8 mouse cellular contexts compared by ENCODE assay signal in the genomic region with DNA sequence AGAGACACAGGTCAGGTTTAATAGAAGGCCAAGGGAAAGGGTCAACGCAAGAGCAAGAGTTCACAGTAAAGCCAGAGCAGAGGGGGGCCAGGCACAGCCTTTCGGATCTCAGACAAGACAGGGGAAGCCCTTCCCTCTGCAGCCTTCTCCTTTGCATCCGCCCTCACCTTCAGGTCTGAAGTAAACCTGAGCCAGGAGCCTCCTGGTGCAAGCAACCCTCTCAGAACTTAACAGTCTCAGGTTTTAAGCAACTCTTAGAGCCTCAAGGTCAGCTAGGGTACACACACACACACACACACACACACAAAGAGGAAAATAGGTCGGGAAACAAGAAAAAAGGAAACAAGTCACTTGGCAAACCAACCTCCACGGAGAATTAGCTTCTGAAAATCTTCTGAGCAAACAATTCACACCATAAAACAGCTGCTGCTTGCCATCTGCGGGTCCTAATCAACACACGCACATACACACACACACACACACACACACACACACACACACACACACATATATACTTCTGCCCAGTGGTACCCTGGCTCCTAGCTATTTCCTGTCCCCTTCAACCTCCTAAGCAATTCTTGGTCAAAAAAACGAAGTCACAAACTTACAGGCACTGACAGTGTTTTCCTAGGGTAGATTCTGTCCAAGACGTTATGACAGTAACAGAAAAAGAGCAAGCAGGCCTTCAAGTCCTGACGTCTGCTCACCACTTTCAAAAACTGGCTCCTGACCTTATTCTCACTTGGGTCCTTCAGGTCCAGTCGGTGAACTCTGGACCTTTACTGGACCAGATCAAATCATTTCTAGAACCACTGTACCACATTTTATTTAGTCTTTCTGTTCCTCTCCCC.
DNase-seq lines count a peak whose midpoint lies in the region; ATAC-seq lines count a peak whose summit lies in the region.

No protein-coding gene starts in this region.

- intact Hi-C loops in left cerebral cortex, postnatal 10 days (cut with DNase I): no loop called here

- H3K27me3 ChIP-seq in heart, embryonic 12.5 days (replicated peaks): no peaks in the 10 kb centered on the region
- H3K27me3 ChIP-seq in kidney, embryonic 14.5 days (ENCODE audit: control insufficient read depth, insufficient read depth, low read length): no peaks in the 10 kb centered on the region
- H3K27me3 ChIP-seq in midbrain, embryonic 16.5 days (ENCODE audit: control insufficient read depth, insufficient read depth, low read depth, low read length): no peaks in the 10 kb centered on the region

- H3K27ac ChIP-seq in heart, embryonic 12.5 days (ENCODE audit: poor library complexity, severe bottlenecking): peak overlapping the region; percentile 88
- peak overlapping the region; percentile 91 for H3K27ac ChIP-seq in kidney, embryonic 14.5 days (ENCODE audit: low read depth, low read length)
- peak overlapping the region; percentile 21; the same call in 1 of the 2 replicates for H3K27ac ChIP-seq in midbrain, embryonic 16.5 days (ENCODE audit: low read length)

- H3K4me2 ChIP-seq in heart, embryonic 12.5 days: peak overlapping the region; percentile 70
- H3K4me2 ChIP-seq in kidney, embryonic 14.5 days (replicated peaks; ENCODE audit: low read depth, low read length): peak overlapping the region; percentile 58
- peak overlapping the region; percentile 54; the same call in 1 of the 2 replicates for H3K4me2 ChIP-seq in midbrain, embryonic 16.5 days (ENCODE audit: low read length)

- 29% methylated on average over 11 of the region's 11 CpGs for WGBS in heart, embryonic 12.5 days
- WGBS in kidney, embryonic 14.5 days: 10% methylated on average over 11 of the region's 11 CpGs
- 27% methylated on average over 11 of the region's 11 CpGs for WGBS in midbrain, embryonic 16.5 days

- peak; percentile 40 for DNase-seq in CD4-positive, CD25-positive, alpha-beta regulatory T cell, adult 2 months (ENCODE audit: low read depth, low spot score)
- peak; percentile 21 for DNase-seq in brain, adult 2 months (ENCODE audit: low read depth, low spot score)
- no peak for DNase-seq in left cerebral cortex, postnatal 10 days (ENCODE audit: extremely low spot score in 1 of 2, low spot score in 2 of 2)

- no peak overlapping the region for H3K4me3 ChIP-seq in heart, embryonic 12.5 days
- H3K4me3 ChIP-seq in kidney, embryonic 14.5 days (ENCODE audit: low read length): peak overlapping the region; percentile 29; the same call in 1 of the 2 replicates
- no peak overlapping the region for H3K4me3 ChIP-seq in midbrain, embryonic 16.5 days (ENCODE audit: low read depth, low read length)

- no peaks in the 10 kb centered on the region for H3K9me3 ChIP-seq in heart, embryonic 12.5 days (replicated peaks)
- no peaks in the 10 kb centered on the region for H3K9me3 ChIP-seq in kidney, embryonic 14.5 days (ENCODE audit: control insufficient read depth, low read length)
- no peaks in the 10 kb centered on the region for H3K9me3 ChIP-seq in midbrain, embryonic 16.5 days (replicated peaks; ENCODE audit: control insufficient read depth, low read length, poor library complexity, severe bottlenecking)

- ATAC-seq in heart, embryonic 12.5 days (ENCODE audit: insufficient number of reproducible peaks, low FRiP score): no peak
- ATAC-seq in kidney, embryonic 14.5 days (ENCODE audit: low FRiP score, low TSS enrichment): no peak
- ATAC-seq in midbrain, embryonic 16.5 days: no peak
- ATAC-seq in frontal cortex, adult (ENCODE audit: low TSS enrichment): no peak
- no peak for ATAC-seq in monocyte, adult 5-6 weeks (replicated peaks; ENCODE audit: insufficient number of reproducible peaks, low FRiP score, low TSS enrichment, poor library complexity, severe bottlenecking)

- H3K4me1 ChIP-seq in heart, embryonic 12.5 days (replicated peaks): peaks cover 36% of the 10 kb centered on the region
- peaks cover 33% of the 10 kb centered on the region for H3K4me1 ChIP-seq in kidney, embryonic 14.5 days (ENCODE audit: control insufficient read depth, insufficient read depth, low read length)
- peaks cover 21% of the 10 kb centered on the region for H3K4me1 ChIP-seq in midbrain, embryonic 16.5 days (ENCODE audit: control insufficient read depth, insufficient read depth, low read length)

- no peaks in the 10 kb centered on the region for H3K36me3 ChIP-seq in heart, embryonic 12.5 days
- no peaks in the 10 kb centered on the region for H3K36me3 ChIP-seq in kidney, embryonic 14.5 days (ENCODE audit: control insufficient read depth, insufficient read depth, low read length)
- no peaks in the 10 kb centered on the region for H3K36me3 ChIP-seq in midbrain, embryonic 16.5 days (ENCODE audit: control insufficient read depth, insufficient read depth, low read length)

- no peak overlapping the region for H3K9ac ChIP-seq in heart, embryonic 12.5 days
- peak overlapping the region; percentile 32; the same call in 1 of the 2 replicates for H3K9ac ChIP-seq in kidney, embryonic 14.5 days (ENCODE audit: low read depth, low read length)
- H3K9ac ChIP-seq in midbrain, embryonic 16.5 days (ENCODE audit: low read depth, low read length): no peak overlapping the region

Comparison
In these comparisons a context has a peak if more than half of its experiments do, and no peak if none do; other contexts are left out.
1. DNase-seq: peak in CD4-positive, CD25-positive, alpha-beta regulatory T cell, adult 2 months (single experiment) and brain, adult 2 months (single experiment); none in left cerebral cortex, postnatal 10 days (0 of 2).
2. H3K27ac ChIP-seq: peak in every context shown above with its lines; median percentile 91 in kidney, embryonic 14.5 days; 88 in heart, embryonic 12.5 days; 21 in midbrain, embryonic 16.5 days.
3. Peak in every context shown above with its lines, with median percentiles within 50 percentile points of each other: H3K4me2 ChIP-seq.